Mouse (Mus musculus) heart, adult 18-20 months (tissue): ENCODE measurements at regions not wholly inside any gene's neighbourhood (a gene's known extent, or its start where the extent isn't known, plus 50 kb on each side); places are given as distances from the start of the nearest gene placed in this dataset.

Experiments
- DNase-seq, 2 experiments: peaks; one replicate each; pipeline ENCODE4 v3.0.0; 2021 to 2022; ENCODE audit warnings: mixed read lengths in 1 of 2

GRCm38 (mm10) chr4:12837097-12837426, 665.2 kb upstream of the Fam92a start:
- DNase-seq = no peak

DNA sequence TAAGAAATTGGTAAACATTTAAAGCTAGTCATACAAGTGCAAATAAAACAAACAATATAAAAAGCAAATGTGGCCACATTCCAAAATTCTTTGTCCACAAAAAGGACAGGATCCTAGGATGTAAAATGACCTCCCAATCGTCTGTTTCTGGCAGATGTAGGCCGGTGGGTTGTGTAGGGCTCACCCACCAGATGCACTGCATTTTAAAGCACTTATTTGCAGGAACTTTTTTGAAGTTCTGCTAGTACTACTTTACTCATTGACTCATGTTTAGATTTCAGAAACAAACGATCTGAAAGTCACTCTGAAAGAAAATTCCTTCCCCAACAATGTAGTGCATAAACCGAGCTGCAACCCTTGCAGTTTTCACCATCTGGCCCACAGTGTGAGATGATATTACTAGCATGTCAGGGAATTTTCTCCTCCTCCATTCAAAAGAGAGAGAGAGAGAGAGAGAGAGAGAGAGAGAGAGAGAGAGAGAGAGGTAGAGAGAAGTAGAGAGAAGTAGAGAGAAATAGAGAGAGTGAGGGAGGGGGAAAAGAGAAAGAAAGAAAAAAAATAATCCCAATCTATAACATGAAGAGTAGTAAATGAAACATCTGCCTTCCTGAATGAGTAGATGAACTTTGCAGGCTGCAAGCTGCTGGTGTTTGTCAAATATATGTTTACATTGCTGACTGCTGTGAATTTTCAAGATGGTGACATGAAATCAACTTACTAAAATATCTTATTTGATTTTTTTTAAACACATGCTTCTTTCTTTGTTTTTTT, 664.7 kb upstream of the Fam92a start:
- DNase-seq = no peak

DNA sequence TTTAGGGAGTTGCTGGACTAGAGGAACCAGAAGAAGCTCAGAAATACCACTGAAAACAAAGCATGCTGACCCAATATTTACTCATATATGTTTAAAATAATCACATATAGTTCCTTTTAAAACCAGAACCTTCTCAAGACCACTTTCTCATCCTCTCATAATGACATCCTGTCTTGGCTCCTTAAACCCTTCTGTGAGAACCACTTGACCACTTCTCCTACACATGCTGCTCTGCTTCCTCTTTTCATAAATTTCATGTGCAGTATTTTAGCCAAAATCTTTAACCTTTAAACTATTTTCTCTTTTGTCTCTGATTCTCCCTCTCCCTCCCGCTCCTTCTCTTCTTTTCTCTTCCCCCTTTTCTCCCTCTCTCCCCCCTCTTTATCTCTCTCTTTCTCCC, 654.6 kb upstream of the Fam92a start:
- DNase-seq = no peak

DNA sequence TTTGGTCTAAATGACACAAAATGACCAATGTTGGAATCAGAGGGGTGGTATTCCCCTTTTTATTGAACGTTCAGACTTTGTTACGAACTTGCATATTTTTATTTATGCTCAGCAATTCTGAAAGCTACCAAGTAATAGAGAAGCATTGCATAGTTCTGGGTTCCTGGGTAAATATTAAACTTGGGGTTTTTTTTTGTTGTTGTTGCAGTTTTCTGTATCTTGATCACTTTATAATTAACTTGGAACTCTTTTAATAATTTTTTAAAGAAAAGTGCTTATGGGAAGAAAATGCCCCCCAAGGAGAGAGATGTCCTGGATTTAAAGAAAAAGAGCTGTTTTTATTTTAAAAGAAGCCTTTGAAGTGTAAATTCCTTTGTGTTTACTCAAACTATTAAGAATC, 642.4 kb upstream of the Fam92a start:
- DNase-seq = no peak

GRCm38 (mm10) chr4:12801186-12801585, 629.4 kb upstream of the Fam92a start:
- peak in 1 of 2 experiments; percentile 2 for DNase-seq

DNA sequence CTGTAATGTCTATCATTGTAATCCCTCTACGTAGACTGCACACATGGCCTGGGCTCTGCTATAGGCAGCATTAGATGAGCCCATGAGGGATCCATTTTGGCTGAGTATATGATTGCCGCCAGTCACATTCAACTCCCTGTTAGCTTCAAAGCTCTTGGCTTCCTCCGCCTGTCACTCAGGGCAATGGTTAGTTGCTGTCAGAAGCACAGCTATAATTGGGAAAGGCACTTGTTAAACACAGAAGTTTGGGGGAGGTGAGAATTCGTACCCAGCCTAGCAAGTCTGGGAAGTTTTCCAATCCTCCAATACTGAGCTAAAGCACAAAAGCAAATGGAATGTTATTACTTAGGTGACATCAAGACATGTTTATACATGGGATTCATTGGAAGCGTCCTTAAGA, 627.7 kb upstream of the Fam92a start:
- no peak for DNase-seq

DNA sequence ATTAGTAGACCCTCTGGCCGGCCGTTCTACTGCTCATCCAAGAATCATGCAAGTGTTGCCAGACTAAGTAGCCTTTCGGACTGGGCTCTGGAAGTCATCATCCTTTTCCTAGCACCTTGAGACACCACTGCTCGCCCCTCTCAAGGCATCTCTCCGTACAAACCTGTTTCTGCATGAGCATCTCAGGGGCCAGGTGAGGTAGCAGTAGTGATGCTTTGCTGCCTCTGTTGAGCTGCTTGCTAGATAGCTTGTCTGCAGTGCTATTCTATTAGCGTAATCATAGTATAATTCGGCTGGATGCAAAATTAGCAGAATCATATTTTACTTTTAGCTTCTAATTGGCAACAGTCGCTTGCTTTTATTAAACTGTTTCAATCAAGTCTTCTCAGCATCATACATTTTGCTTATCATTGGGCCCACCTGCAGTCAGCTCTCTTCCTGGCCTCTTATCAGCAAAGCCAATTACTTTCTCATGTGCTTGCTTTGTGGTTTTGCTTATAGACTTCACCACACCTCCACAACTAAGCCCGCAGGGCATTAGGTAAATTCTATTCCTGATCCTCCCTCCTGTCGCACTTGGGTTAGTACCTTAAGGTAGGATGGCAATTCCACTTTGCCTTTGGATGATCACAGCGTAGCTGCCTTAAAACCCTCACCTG, 621.1 kb upstream of the Fam92a start:
- no peak for DNase-seq

- DNase-seq = no peak
Measured at GRCm38 (mm10) chr4:12791786-12792674, 620.2 kb upstream of the Fam92a start.

- no peak for DNase-seq
Measured at GRCm38 (mm10) chr4:12785840-12786239, 614.0 kb upstream of the Fam92a start.

DNA sequence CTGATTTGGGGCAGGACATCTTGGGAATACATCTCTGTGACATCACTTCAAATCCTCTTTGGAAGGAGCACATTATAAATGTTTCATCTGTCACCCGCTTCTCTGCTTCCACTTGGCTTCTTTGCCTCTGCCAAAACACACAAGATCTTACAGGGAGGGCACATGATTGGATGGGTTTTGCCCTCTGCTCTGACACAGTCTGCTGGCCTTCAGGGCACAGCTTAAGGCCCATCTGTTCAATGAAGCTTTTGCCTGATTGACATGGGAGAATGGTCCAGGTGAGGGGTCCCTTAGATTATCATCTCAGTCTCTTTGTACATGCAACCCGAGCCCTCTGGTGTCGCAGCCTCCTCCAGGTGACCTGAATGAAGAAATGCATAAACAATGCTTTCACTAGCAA, 612.7 kb upstream of the Fam92a start:
- DNase-seq = no peak

GRCm38 (mm10) chr4:12784068-12784467, 612.3 kb upstream of the Fam92a start:
- no peak for DNase-seq

DNA sequence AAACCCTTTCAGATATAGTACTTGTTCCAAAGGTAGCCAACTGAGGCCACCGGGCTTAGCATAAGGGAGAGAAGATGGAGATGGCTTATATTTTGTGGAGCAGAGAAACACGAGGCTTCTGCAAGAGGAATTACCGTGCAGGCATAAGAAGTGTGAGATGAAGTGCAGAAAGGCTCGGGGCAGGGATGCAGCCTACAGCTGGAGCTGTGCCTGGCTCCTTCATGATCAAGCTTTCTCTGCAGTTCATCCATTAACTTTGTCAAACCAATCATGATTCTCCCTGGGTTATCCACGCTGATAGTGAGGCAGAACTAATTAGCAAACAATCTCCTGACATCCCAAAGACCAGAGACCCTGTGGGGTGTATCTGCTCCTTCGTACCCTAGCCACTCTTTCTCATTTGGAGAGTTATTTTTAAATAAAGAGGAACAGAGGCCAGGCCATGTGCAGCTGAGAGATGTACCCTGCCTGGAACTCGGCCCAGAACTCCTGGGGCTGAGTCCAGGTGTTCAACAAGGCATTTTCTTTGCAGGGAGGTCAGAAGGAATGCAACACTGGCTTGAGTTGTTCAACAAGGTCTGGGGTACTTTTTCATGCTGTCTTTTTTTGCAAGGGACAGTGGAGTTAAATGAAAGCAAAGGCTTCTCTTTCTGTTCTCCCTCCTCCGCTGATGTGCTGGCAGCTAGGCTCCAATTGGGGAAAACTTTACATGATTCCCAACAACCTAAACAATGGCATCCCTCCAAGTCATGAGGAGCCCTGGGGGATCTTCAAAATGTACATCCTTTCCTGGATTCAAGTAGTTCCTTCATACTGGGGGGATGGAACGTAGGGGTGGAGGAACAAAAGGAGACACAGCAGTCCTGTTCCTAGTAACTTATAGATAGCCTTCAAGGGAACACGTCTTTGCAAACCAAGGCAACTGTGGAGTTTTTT, 610.4 kb upstream of the Fam92a start:
- DNase-seq = peak; percentile 25 to 31

DNA sequence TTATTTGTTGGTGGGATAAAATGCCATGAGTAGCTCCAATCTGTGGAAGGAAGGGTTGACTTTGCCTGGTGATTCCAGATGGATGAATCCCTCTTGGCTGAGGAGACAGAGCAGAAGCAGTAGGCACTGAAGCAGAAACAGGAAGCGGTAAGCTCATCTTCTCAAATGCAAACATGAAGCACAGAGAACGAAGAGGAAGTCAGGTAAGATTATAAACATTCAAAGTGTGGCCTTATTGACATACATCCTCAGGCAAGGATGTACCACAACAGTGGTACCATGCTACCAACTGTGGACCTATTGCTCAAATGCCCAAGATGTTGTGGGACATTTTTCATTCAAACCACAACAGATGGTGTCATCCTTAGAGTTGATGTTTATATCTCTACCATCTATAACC, 608.4 kb upstream of the Fam92a start:
- no peak for DNase-seq

DNA sequence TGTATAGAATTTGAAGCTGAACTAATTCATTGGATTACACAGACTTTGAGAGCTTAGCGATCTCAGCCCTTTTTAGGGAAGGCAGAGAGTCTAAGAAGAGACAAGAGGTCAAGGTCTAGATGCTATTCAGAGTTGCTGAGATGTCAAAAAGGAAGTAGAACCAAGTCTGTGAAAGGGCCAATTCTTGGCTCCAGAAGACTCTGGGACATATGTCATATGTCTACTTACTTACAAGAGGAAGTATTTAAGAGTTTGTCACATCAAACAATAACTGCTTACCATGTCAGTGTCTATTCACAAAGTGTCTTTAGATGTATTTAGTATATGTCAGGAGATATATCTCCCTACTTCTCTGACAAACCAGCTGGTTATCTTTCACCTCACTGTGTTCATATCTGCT, 607.4 kb upstream of the Fam92a start:
- DNase-seq = no peak

GRCm38 (mm10) chr4:12778163-12778562, 606.3 kb upstream of the Fam92a start:
- no peak for DNase-seq

- no peak for DNase-seq
Measured at GRCm38 (mm10) chr4:12776217-12776578, 604.4 kb upstream of the Fam92a start.

- DNase-seq = peak in 1 of 2 experiments; percentile 8
Measured at GRCm38 (mm10) chr4:12775524-12776216, 603.9 kb upstream of the Fam92a start.

DNA sequence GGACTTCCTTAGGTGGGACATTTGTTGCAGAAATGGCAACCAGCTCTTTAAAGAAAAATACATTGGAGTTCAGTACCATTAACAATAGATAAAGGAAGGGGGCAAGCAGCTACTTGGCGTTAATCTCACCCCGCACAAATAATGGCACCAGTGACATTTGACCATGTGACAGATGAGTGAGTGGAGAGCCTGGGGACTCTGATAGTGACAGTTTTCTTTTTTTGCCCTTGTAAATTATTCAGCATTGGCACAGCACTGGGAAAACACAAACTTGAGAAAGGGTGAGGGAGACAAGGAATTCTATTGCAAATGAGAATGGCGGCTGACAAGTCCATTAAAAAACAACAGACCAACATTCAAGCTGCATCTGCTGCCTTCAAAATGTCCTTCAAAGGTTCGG, 603.3 kb upstream of the Fam92a start:
- DNase-seq = no peak

GRCm38 (mm10) chr4:12774671-12775070, 602.9 kb upstream of the Fam92a start:
- no peak for DNase-seq

DNA sequence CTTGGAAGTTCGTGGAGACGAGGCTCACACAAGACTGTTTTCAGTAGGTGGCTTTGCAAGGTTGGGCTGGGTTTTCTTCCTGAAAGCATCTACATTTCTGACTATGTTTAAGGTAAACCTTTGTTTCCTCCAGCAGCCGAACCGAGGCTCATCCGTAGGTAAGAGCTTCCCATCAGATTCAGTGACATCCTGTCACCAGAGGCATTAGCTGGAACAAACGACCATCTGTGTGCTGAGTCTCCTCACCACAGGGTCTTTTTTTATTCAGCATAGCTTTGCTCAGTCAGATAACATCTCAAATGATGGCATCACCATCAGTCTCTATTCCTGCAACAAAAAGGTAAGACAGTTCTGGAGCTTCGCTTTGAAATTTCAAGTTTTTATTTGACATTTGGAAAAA, 601.4 kb upstream of the Fam92a start:
- no peak for DNase-seq

- no peak for DNase-seq
Measured at GRCm38 (mm10) chr4:12770131-12770780, 598.4 kb upstream of the Fam92a start.
